Mouse (Mus musculus) embryo, embryonic 11.5 days (tissue): Measurements from ENCODE around the gene Dctn1.
A peak's percentile ranks its signal among the peaks of the same experiment; 100 is the strongest.

ENCODE experiments used
- DNase-seq: peaks from one replicate; pipeline ENCODE4 v3.0.0-alpha.2; 2012; ENCODE audit warnings: low read depth, low spot score

The Dctn1 gene

GRCm38 (mm10) chr6:83166243-83166630 is 517 bp downstream of the Dctn1 start:
- no peak for DNase-seq

GRCm38 (mm10) chr6:83169872-83170271 is 4.2 kb downstream of the Dctn1 start:
- DNase-seq = no peak

GRCm38 (mm10) chr6:83171063-83171462 is 5.3 kb downstream of the Dctn1 start:
- DNase-seq = no peak

DNA sequence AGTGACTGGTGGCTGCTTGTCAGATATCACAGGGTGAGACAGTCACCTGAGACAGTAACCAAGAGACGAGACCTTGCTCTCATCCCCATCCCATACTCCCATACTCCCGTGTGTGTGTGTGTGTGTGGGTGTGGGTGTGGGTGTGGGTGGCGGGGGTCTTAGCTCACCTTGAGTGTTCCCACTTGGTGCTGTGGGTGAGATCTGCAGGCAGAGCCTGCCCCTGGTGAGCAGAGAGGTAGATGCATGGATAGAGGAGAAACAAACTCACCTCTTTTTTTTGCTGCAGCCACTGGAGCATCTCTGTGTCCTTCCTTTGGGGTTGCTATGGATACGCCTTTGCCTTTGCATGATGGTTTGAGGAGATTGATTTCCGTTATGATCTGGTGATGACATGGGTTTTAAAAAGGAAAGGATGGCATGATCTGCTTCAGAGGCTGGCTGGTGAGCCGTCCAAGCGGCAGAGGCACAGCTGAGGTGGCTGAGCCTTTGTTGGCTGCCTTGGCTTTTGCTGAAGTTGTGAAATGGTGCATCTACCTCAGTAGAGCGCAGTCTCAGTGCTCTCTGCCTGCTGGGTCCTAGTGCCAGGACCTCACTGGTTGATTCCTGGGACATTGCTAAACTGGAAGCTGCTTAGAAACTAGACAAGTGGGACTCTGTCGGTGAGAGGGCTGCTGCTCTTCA is 6.7 kb downstream of the Dctn1 start:
- no peak for DNase-seq

- DNase-seq = no peak
Observed at GRCm38 (mm10) chr6:83175996-83176395, 10.3 kb downstream of the Dctn1 start.

GRCm38 (mm10) chr6:83179390-83180117 is 13.8 kb downstream of the Dctn1 start:
- no peak for DNase-seq

DNA sequence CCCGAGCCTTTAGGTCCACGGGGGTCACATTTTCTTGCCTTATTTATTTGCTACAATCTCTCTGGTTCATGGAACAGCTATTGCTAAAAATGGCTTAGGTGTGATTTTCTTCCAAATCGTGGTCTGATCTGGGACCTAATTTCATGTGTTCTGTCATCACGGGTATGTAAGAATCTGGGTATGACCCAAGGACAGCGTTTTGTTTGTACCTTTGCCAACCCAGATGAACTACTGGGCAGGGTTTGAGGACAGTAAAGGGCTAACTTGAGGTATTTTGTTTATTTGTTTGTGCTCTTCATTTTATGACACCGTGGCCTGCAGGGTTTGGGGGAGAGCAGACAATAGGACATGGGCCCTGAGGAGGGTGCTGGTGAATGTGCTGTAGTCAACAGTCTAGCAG is 14.9 kb downstream of the Dctn1 start:
- DNase-seq = no peak

GRCm38 (mm10) chr6:83184858-83185435 is 19.2 kb downstream of the Dctn1 start:
- DNase-seq = no peak

DNA sequence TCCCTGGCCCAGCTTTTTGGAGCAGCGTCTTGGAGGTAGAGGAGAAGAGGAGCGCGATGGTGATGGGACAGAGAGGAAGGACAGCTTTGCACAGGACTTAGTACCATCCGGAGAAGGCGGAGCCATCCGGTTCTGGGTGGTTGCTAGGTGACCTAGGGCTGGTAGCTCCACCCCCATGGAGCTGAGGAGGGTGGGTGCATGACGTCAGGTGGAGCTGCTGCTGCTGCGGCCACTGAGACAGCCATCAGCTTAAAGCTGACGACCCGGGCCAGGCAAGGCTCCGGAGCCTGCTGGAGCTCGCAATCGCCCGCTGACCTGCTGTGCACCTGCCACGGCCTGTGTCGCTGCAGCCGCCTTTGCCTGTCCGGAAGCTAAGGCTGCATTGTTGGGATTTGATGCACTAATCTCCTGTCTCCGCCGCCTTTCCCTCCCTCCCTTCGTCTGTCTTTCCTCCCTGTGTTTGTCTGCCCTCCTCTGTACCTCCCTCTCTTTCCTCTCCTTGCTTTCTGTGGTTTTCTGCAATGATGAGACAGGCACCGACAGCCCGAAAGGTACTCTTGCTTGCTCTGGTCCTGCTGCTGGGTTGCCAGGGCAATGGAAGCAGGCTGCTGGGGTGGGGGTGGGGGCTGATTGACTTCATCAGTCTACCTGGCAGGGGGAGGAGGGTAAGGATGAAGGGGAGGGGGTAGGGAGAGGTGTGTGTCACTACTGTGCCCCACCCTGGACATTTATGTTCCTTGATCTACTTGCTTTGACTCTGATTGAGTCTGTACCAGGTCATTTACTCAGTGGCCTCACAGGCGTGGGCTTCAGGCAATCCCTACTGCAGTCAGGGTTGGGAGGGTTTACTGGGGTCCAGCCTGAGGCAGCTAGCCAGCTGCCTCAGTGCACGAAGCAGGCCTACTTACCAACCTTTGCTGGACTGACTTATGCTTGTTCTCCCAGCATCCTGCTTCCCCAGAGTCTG is 20.5 kb downstream of the Dctn1 start:
- DNase-seq = no peak

DNA sequence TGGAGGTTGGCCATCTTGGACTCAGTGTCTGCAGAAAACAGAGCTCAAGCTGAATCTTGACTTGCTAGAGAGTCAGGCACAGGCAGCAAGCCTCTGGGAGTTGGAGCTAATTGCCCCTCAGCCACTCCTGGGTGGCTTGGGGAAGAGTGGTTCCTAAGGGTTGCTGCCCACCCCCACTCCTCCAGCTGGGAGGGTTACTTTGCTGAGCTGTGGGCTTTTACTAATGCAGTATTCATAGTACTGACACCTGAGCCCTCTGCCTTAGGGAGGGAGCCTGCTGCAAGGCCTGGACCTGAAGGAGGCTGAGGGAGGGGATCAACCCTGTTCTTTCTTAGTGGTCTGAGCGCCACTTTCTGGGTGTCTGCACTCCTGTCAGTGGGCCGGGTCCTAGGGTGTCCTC is 21.2 kb downstream of the Dctn1 start:
- no peak for DNase-seq

GRCm38 (mm10) chr6:83193571-83193970 is 27.9 kb downstream of the Dctn1 start:
- DNase-seq = no peak

GRCm38 (mm10) chr6:83197345-83198004 is 31.8 kb downstream of the Dctn1 start:
- no peak for DNase-seq

- no peak for DNase-seq
Observed at GRCm38 (mm10) chr6:83203320-83203719, 37.6 kb downstream of the Dctn1 start.

DNA sequence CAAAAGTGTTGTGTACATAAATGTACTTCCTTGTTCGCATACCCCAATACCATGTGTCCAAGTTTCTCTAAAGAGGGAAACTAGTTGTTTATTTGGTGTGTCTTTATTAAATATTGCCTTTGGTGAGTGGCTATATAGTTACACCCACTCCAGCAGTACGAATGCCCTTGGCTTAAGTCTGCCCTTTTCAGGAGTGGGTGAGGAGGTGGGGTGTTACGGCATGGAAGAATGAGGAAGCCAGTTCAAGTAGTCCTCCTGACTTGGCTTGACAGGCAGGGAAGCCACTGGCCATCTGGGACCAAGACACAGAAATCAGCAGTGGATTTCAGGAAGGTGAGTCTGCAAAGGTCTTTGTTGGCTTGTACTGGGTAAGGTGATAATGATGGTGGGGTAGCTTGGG is 40.1 kb downstream of the Dctn1 start:
- DNase-seq = no peak

DNA sequence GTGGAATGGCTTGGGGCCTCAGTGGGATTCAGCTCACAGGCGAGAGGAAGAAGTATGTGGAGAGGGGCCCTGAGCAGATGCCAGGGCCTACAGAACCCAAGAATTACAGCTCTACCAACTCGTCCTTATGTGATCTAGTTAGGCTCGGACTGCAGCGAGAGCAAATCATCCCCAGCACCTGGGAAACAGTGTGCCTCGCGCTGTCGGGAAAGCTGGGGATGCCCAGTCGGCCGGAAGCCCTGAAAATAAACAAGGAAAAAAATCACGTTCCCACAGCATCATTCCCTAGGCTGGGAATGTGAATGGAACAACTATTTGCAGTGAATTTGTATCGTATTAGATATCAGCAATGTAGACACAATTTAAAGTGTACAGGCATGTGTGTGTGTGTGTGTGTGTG is 40.6 kb downstream of the Dctn1 start:
- DNase-seq = no peak

- no peak for DNase-seq
Observed at GRCm38 (mm10) chr6:83207361-83208049, 41.8 kb downstream of the Dctn1 start.

DNA sequence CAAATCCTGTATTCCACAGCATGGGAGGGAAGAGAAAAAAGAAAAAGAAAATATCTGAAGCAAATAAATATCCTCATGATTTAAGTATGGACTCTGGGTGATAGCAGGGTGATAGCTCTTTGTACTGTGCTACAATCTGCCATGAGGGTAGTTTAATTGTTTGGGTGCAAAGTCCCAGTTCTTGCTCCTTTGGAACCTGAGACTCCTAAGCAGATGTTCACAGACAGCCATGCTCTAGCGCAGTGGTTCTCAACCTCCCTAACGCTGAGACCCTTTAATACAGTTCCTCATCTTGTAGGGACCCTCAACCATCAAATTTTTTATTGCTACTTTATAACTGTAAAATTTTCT is 42.3 kb downstream of the Dctn1 start:
- DNase-seq = no peak

DNA sequence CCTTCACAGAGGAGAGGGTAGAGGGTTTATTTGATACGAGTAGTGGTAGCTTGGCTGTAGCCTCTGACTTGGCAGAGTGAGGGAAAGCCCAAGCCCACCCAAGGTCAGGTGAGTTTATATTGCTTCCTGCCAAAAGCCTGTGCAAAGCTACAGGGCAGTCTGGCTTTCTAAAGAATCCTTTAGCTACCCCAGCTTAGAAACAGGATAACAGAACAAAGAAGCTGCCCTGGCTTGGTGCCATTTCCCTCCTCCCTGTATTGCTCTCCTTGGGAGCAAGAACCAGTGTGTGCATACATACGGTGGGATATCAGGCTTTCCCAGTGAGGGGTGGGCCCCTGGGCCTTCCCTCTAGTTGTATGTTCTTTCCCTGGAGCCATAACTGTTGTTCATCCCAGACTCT is 44.8 kb downstream of the Dctn1 start:
- no peak for DNase-seq

GRCm38 (mm10) chr6:83211526-83211925 is 45.8 kb downstream of the Dctn1 start:
- no peak for DNase-seq

- peak; percentile 67 for DNase-seq
Observed at GRCm38 (mm10) chr6:83215002-83215666, 49.4 kb downstream of the Dctn1 start.
